Mouse (Mus musculus) T-helper 17 cell (primary cell): Measurements from ENCODE around the gene Timd4.

Experiments
- in situ Hi-C, 2 experiments: fragments of 300-600 bp; cut with MboI, MseI; formaldehyde crosslinking; loops; 1 replicate in 1 of 2; 2 replicates in 1 of 2; pipeline ENCODE4 v1.15.1; 2025; ENCODE audit warnings: high pct_unique_total_duplicates in 2 of 2

Timd4 gene

DNA sequence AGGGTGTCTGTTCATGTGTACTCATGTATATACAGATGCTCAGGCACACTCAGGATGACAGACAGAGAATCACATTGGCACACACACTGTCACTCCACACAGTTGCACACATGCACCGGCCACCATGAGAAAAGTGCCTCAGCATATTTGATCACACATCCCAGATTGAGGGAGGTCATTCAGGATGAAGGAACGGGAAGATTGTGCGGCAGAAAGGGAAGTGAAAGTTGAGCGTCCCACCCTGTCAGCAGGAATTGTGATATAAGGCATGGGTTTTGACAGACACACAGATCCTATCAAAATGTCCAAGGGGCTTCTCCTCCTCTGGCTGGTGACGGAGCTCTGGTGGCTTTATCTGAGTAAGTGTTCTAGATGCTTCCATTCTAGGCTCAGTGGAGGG lies at the start of gene Timd4:
Timd4 (plus strand) TSS at position 290 of the 400 bp plus-strand sequence.
- in situ Hi-C loops, result no loop called here

DNA sequence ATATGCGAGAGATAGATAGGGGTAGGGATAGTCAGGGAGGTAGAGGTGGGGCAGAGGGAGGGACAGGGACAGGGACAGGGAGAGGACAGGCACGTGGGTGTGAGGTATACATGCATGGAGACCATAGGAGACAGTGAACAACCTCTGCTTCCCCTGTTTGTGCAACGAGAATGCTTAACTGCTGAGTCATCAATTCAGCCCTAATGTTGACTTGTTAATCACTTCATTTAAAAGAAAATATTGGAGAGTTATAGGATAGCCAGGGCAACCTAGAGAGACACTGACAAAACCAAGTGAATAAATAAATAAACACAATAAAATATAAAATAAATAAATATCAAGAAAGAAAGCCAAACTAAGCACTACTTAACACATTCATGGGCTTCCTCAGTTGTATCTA lies 33.7 kb upstream of the Timd4 start:
- in situ Hi-C loops, result no loop called here

DNA sequence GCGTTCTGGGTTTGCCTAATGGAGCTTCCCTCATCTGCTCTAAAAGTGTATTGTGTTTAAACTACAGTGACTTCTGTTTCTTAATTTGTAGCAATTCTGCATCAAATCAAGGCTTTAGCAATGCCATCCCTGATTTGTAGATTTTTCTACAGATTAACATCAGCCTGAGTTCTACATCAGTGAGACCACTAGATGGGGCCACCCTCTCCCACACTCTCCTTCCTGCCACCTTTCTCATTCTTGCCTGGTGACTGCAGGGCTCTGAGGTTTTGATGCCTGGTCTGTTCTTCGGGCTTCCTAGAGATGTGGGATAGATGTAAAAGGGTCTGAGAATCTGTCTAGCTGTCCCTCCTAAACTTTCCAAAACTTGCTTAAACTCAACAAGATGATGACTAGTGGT lies 30.8 kb upstream of the Timd4 start:
- in situ Hi-C loops, result loop anchor here in 1 of 2 experiments (10.0 kb wide), 1 partner anchor 1475 kb away; no protein-coding TSS in a partner anchor

DNA sequence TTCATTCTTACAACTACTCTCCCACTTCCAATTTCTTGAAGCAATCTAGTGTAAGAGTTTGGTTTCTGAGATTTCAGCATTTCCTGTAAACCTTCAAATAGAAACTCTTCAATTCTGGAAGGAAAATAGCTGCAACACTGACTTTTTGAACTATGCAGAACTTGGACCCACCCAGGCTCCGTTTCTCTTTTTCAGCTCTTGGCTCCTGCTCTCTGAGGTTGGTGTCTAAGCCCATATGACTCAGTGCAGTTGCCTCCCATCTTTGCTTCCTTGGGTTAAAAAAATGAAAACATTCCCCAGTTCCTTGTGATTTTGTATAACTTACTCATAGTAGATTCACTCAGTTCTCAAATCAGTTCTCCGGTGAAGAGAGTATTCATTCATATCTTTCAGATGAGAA lies 6.2 kb upstream of the Timd4 start:
- in situ Hi-C loops, result no loop called here

DNA sequence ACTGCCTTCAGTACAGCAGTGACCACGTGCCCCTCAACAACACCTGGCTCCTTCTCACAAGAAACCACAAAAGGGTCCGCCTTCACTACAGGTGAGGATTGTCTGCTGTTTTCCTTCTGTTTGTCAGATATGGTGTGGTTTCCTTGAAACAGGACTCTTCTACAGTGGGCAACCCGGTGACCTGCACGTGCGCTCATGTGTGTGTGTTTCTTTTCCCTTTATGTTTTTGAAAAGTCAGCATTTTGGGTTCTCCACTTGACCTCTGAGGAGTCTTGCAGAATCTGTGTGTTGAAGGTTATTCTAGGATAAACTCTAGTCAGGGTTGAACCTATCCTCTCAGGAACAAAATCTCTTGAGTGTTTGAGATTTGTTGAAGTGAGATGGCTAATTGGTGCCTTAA lies 7.1 kb downstream of the Timd4 start:
- in situ Hi-C loops, result no loop called here

DNA sequence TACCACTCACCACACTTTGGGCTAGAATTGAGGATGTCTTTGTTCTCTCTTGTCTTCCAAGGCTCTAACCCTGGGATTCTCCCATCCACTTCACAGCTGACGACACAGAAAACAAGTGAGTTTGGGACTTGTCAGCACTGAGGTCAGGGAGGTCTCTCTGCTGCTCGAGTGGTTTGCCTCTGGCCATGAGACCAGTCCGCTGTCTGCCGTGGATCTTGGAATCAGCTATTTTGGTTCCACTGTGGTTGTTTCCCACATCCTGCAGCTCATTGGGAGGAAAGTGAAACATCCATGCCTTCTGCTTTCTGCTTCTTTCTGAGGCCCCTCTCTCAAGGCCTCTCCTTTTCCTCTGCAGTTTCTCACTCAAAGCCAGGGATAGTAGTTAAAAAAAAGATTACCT lies 9.3 kb downstream of the Timd4 start:
- in situ Hi-C loops, result no loop called here

DNA sequence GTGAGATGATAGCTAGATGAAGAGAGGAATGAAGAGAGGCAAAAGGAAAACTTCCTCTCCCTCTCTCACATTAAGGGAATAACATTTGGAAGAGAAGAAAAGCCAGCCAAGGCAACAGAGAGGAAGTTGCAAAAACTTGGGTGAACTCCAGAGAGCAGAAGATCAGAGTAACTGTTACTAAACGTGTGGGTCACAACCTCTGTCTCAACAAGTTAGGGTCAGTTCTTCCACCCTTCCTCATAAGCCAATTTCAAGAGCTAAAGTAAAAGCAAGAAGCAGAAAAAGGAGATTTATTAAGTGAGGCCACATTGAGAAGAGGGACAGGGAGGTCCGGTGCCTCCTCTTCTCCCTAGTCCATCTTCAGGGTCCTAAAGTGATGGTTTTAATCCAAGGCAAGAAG lies 19.7 kb downstream of the Timd4 start:
- in situ Hi-C loops, result no loop called here

DNA sequence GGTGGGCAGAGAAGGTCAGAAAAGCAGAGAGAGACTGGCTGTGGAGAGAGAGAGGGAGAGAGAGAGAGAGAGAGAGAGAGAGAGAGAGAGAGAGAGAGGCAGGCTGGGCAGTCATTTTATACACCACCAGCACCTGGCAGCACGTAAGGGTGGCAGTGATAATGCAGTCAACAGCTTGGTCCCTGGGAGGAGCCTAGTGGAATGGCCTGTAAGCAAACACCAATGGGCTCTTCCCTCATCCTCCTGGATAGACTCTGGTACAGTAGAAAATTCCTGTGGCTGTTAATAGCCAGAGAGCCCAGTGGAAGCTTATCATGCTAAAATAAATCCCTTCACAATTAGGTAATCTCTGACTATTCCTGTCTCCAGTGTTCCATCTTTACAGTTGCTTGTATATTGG lies 24.5 kb downstream of the Timd4 start:
- in situ Hi-C loops, result no loop called here

DNA sequence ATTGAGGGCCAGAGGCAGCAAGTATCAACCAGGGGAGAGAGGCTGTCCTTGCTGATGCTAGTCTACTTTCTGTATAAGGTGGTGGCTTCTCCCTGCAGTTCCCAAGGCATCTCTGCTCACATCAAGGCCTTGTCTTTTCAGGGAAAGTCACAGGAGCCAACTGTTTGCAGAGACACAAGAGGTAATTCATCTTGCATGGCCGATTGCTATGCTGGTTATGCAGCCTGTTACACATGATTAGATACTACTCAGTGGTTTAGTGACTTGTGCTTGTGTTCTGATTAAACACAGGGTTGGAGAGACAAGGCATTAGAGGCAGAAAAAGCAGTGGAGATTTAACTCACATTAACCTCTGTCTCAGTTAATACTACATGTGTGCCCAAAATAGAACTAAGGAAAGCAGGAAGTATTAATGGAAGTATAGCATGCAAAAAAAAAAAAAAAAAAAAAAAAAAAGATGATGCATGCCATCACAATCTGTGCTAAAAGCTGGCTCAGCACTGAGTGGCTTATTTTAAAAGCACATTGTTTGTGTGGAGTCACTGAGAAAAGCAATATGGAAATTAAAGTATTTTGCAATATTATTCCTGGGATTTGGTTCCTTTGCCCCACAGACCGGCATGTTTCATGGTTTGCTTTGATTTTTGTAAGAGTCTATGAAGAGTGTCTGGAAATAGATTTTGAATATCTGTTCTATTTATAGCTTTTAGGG lies 31.6 kb downstream of the Timd4 start:
- in situ Hi-C loops, result no loop called here

DNA sequence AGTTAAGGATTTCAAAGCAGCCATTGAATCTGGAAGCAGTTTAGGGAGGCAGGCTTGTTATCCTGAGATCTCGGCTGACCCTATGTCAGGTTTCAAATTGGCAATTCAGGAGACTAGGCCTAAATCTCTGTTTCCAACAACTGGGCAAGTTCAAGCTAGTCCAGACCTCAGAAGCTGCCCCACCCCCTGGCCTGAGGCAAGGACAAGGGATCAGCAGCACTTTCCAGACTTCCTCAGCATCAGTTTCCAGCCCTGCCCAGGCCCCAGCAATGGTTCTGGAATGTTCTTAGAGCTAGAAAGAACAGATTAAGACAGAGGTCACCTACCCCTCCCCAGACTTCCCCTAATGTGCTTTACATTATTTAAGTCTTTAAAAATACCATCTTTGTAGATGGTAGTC lies 36.1 kb downstream of the Timd4 start:
- in situ Hi-C loops, result no loop called here

DNA sequence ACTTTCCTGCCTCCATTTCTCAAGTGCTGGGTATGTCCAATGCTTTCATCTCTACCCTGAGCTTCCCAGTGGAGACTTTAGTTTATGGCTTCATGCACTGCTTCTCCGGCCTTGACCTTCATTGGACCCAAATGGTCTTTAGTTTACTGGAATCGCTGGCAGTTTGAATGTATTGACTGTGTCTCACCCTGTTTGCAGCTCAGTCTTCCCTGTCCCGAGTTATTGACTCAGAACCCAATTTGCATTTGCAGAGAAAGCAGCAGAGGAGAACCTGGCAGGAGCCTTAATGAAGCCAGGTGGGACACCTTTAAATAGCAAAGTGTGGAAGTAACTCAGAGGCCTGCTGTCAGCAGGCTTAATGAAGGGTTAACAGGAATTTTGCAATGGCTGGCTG lies 37.2 kb downstream of the Timd4 start:
- in situ Hi-C loops, result no loop called here

DNA sequence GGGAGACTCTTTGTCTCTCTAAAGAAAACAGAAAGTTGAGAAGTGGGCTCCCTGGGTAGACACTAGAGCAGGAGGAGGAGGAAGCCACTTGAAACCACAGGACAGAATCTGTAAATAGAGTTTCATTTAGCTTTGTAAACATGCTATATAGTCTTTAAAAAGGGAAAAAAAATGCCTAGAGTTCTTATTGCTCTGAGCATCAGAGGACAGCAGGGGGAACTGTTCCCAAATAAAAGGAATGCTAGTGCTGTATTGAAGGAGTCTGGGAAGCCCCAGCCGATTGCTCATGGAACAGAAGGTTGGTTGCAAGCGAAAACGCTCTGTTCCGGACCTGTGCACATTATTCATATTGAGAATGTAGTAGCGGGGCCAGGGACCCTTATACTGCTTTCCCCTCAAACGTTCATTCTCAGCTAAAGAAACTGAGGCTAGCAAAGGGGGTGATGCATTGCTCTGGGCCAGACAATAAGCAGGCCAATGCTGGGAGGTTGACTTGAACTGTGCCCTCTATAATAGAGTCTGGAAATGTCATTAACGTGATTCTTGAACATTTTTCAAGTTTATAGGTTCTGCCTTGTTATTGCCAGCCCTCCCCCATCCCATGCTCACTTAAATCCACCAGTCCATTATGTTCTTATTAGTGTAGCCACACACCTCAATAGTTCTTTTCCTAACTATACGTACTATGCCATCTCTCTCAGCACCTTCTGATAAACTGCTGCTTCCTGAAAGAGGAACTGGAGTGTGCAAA lies 37.8 kb downstream of the Timd4 start:
- in situ Hi-C loops, result no loop called here

DNA sequence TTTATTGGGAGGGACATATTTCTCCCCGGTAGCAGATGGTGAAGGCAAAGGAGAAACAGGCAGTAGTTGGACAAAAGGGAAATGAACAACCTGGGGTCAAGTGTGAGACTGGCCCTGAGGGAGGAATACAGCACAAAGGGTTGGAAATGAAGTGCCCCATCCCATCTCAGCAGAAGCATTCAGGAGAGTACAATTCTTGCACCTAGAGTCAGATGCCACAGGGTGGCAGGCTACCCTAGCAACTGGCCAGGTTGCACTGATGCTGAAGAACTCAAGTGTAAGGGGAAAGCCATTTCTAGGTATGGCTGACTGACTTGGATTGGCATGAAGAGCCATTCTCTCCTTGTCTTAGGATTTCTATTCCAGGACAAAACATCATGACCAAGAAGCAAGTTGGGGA lies 54.2 kb downstream of the Timd4 start:
- in situ Hi-C loops, result no loop called here

DNA sequence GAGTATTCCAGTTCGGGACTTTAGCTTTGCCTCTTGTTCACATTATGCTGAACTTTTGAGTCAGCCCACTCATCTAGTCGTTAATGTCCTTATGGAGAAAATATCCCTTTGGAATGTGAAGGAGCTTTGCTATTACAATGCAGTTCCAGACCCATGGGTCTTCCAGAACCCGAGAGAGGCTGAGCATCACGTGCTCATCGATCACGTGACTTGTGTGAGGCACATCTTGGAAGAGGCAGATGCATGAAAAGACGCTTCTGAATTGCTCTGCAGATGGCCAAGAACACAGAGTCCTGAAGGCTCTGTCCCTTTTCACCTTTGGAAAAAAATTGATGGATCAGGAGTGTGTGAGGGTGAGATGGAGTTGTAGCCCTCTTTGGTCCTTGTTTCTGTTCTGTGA lies 58.0 kb downstream of the Timd4 start:
- in situ Hi-C loops, result no loop called here

DNA sequence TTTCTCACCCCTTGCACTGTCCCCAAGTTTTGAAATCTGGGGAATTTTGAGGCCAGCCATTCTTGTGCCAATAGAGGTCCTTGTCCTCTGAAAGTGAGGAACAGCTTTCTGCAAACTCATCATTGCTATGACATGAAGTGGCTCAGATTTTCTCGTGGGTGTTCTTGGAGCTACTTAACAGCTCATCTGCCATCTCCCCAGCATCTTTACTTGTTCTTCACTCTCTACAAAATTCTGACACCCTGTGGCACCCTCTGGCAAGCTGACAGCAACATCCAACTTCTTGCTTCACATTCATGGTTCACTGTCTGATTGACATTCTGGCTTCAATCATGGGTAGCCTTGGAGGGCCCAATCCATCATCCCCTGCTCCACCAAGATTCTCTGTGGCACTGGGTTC lies 65.2 kb downstream of the Timd4 start:
- in situ Hi-C loops, result no loop called here

DNA sequence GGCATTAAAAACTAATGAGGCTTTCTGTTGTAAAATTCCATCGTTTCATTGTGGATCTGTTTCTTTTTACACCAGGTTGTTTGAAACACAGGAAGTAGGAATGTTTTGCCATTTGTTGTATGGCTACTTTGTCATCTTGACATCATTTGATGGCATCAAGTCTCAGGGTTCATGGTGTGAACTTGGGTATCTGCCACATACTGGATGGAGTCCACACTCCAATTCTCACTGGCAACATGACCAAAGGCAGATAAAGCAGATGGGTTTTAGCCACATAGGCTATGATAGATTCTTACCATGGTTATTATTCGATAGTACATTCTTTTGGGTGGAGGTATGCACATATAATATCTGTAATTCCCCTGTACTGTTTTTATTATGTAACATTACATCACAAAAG lies 71.9 kb downstream of the Timd4 start:
- in situ Hi-C loops, result no loop called here

DNA sequence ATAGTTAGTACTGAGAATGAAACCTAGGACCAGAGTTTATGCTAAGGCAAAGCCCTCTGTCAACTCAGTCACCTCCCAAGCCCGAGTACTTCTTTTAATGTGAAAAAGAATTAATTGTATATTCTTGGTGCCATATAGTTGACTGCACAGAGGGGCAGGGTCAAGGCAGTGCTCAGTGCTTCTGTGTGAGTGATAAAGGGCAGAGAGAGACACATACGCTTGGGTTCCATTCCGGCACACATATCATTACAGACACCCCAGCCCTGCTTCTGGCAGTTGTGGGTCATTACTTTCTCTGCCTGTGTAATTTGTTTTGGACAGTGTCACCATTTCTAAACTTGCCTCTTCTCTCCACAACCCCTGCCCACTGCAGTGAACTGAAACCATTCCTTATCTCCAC lies 78.5 kb downstream of the Timd4 start:
- in situ Hi-C loops, result no loop called here
